Mouse (Mus musculus): Measurements from ENCODE around the gene Nrxn2. TPM values are rescaled to one million over a fixed set of nuclear protein-coding genes. Genes with fewer than 3 reads are reported as not detected.

Nrxn2 gene
- total and polyA plus RNA-seq, 2 experiments from 2014 or later, result 54.4 to 355 TPM

GRCm38 (mm10) chr19:6518601-6519000, 100.1 kb downstream of the Nrxn2 start:
- H3K9me3 ChIP-seq (ENCODE audit: low read length), result no peaks in the 10 kb centered on the region
- no peaks in the 10 kb centered on the region for H3K27me3 ChIP-seq (ENCODE audit: insufficient read depth, low read length)
- ATAC-seq (peak; percentile 57), DNase-seq (ENCODE audit: low spot score) (peak; percentile 87)
- H3K36me3 ChIP-seq (ENCODE audit: insufficient read depth, low read length), result peaks cover 61% of the 10 kb centered on the region
- peak overlapping the region; percentile 75 for H3K27ac ChIP-seq
- H3K4me3 ChIP-seq (ENCODE audit: low read length), result no peak overlapping the region
- no peak overlapping the region for H3K9ac ChIP-seq (replicated peaks; ENCODE audit: low read length)
- H3K4me2 ChIP-seq (ENCODE audit: low read depth, low read length), result 0 out of 2 replicates have a peak overlapping the region, but pooled peaks have one; percentile 9
- H3K4me1 ChIP-seq (ENCODE audit: insufficient read depth, low read length), result peaks cover 21% of the 10 kb centered on the region
- WGBS, result 16% methylated on average over 5 of the region's 5 CpGs
- TF ChIP-seq CTCF (IDR thresholded peaks at IDR 0.05; ENCODE audit: low read depth), result no peak

GRCm38 (mm10) chr19:6519483-6519882, 101.0 kb downstream of the Nrxn2 start:
- Histone ChIP-seq H3K9me3 (ENCODE audit: low read length) (no peaks in the 10 kb centered on the region), H3K4me3 (ENCODE audit: low read length) (no peak overlapping the region), H3K9ac (replicated peaks; ENCODE audit: low read length) (no peak overlapping the region), H3K27ac (peak overlapping the region; percentile 75), H3K4me2 (ENCODE audit: low read depth, low read length) (no peak overlapping the region), H3K27me3 (ENCODE audit: insufficient read depth, low read length) (no peaks in the 10 kb centered on the region), H3K36me3 (ENCODE audit: insufficient read depth, low read length) (peaks cover 60% of the 10 kb centered on the region), H3K4me1 (ENCODE audit: insufficient read depth, low read length) (peaks cover 21% of the 10 kb centered on the region)
- TF ChIP-seq CTCF (IDR thresholded peaks at IDR 0.05; ENCODE audit: low read depth), result no peak
- peak; percentile 65 for DNase-seq (ENCODE audit: low spot score)
- WGBS, result 56% methylated on average over 2 of the region's 2 CpGs
- peak; percentile 58; the same call in 1 of the 2 replicates for ATAC-seq

GRCm38 (mm10) chr19:6521630-6522029, 103.1 kb downstream of the Nrxn2 start:
- no peak for TF ChIP-seq CTCF (IDR thresholded peaks at IDR 0.05; ENCODE audit: low read depth)
- ATAC-seq (no peak), DNase-seq (ENCODE audit: low spot score) (no peak)
- Histone ChIP-seq H3K9ac (replicated peaks; ENCODE audit: low read length) (no peak overlapping the region), H3K27ac (no peak overlapping the region), H3K4me3 (ENCODE audit: low read length) (no peak overlapping the region), H3K4me2 (ENCODE audit: low read depth, low read length) (no peak overlapping the region), H3K9me3 (ENCODE audit: low read length) (no peaks in the 10 kb centered on the region), H3K36me3 (ENCODE audit: insufficient read depth, low read length) (peaks cover 64% of the 10 kb centered on the region), H3K4me1 (ENCODE audit: insufficient read depth, low read length) (peaks cover 21% of the 10 kb centered on the region), H3K27me3 (ENCODE audit: insufficient read depth, low read length) (no peaks in the 10 kb centered on the region)
- WGBS, result 90% methylated on average over 3 of the region's 3 CpGs

GRCm38 (mm10) chr19:6522289-6522688, 103.8 kb downstream of the Nrxn2 start:
- Histone ChIP-seq H3K27me3 (ENCODE audit: insufficient read depth, low read length) (no peaks in the 10 kb centered on the region), H3K9me3 (ENCODE audit: low read length) (no peaks in the 10 kb centered on the region), H3K36me3 (ENCODE audit: insufficient read depth, low read length) (peaks cover 60% of the 10 kb centered on the region; the same call in 1 of the 2 replicates), H3K9ac (replicated peaks; ENCODE audit: low read length) (no peak overlapping the region), H3K4me3 (ENCODE audit: low read length) (no peak overlapping the region), H3K4me2 (ENCODE audit: low read depth, low read length) (no peak overlapping the region), H3K27ac (no peak overlapping the region), H3K4me1 (ENCODE audit: insufficient read depth, low read length) (peaks cover 21% of the 10 kb centered on the region)
- TF ChIP-seq CTCF (IDR thresholded peaks at IDR 0.05; ENCODE audit: low read depth), result no peak
- ATAC-seq (no peak), DNase-seq (ENCODE audit: low spot score) (no peak)
- 92% methylated on average over 14 of the region's 14 CpGs for WGBS

- no peak for ATAC-seq
- no peak overlapping the region for H3K9ac ChIP-seq (replicated peaks; ENCODE audit: low read length)
- no peak overlapping the region for H3K27ac ChIP-seq
- H3K4me2 ChIP-seq (ENCODE audit: low read depth, low read length), result no peak overlapping the region
- no peaks in the 10 kb centered on the region for H3K9me3 ChIP-seq (ENCODE audit: low read length)
- H3K4me1 ChIP-seq (ENCODE audit: insufficient read depth, low read length), result peaks cover 4% of the 10 kb centered on the region; the same call in 1 of the 2 replicates
- H3K4me3 ChIP-seq (ENCODE audit: low read length), result no peak overlapping the region
- peaks cover 41% of the 10 kb centered on the region; the same call in 1 of the 2 replicates for H3K36me3 ChIP-seq (ENCODE audit: insufficient read depth, low read length)
- 76% methylated on average over 4 of the region's 4 CpGs for WGBS
- DNase-seq (ENCODE audit: low spot score), result no peak
- no peak for TF ChIP-seq CTCF (IDR thresholded peaks at IDR 0.05; ENCODE audit: low read depth)
- no peaks in the 10 kb centered on the region for H3K27me3 ChIP-seq (ENCODE audit: insufficient read depth, low read length)
Measured at GRCm38 (mm10) chr19:6525023-6525422, 106.5 kb downstream of the Nrxn2 start.

GRCm38 (mm10) chr19:6526010-6526409, 107.5 kb downstream of the Nrxn2 start:
- Histone ChIP-seq H3K4me1 (ENCODE audit: insufficient read depth, low read length) (peaks cover 10% of the 10 kb centered on the region), H3K4me3 (ENCODE audit: low read length) (no peak overlapping the region), H3K9me3 (ENCODE audit: low read length) (no peaks in the 10 kb centered on the region), H3K4me2 (ENCODE audit: low read depth, low read length) (no peak overlapping the region), H3K27me3 (ENCODE audit: insufficient read depth, low read length) (no peaks in the 10 kb centered on the region), H3K27ac (no peak overlapping the region), H3K9ac (replicated peaks; ENCODE audit: low read length) (no peak overlapping the region), H3K36me3 (ENCODE audit: insufficient read depth, low read length) (peaks cover 31% of the 10 kb centered on the region; the same call in 1 of the 2 replicates)
- DNase-seq (ENCODE audit: low spot score), result no peak
- 95% methylated on average over 9 of the region's 9 CpGs for WGBS
- no peak for ATAC-seq
- no peak for TF ChIP-seq CTCF (IDR thresholded peaks at IDR 0.05; ENCODE audit: low read depth)

GRCm38 (mm10) chr19:6527439-6527838, 108.9 kb downstream of the Nrxn2 start:
- peaks cover 23% of the 10 kb centered on the region; the same call in 1 of the 2 replicates for H3K36me3 ChIP-seq (ENCODE audit: insufficient read depth, low read length)

More at GRCm38 (mm10) chr19:6527439-6527838, 108.9 kb downstream of the Nrxn2 start:
- ATAC-seq (no peak), DNase-seq (ENCODE audit: low spot score) (no peak)
- Histone ChIP-seq H3K9ac (replicated peaks; ENCODE audit: low read length) (no peak overlapping the region), H3K4me2 (ENCODE audit: low read depth, low read length) (no peak overlapping the region), H3K27me3 (ENCODE audit: insufficient read depth, low read length) (no peaks in the 10 kb centered on the region), H3K4me3 (ENCODE audit: low read length) (no peak overlapping the region), H3K27ac (peak overlapping the region; percentile 57; the same call in 1 of the 2 replicates), H3K9me3 (ENCODE audit: low read length) (no peaks in the 10 kb centered on the region), H3K4me1 (ENCODE audit: insufficient read depth, low read length) (peaks cover 24% of the 10 kb centered on the region)
- TF ChIP-seq CTCF (IDR thresholded peaks at IDR 0.05; ENCODE audit: low read depth), result no peak
- WGBS, result 75% methylated on average over 3 of the region's 3 CpGs

Data from hindbrain, postnatal 0 days (tissue).